Mouse (Mus musculus): ENCODE data around the gene Lnx1. TPM values are rescaled to one million over a fixed set of nuclear protein-coding genes. Genes with fewer than 3 reads are reported as not detected.

Lnx1 gene
- polyA plus RNA-seq, 1 experiment from 2014 or later, result not detected

DNA sequence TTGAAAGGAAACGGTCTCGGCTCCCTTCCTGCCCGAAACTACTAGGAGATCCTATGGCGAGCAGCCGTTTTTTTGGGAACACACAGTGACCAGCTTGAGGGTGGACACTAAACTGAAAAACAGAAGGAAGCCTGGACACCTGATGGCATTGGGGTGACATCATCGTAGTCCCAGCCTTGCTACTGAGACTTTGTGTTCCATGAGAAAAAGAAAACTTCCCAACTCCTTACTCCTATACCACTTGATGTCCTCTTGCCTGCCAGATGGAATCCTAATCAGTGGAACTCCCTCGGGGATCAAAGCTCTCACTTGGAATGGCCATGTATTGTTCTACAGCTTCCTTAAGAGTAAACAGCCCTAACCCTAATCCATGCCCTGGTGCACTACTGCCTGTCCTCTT is 23.1 kb downstream of the Lnx1 start:
- H3K79me2 ChIP-seq (ENCODE audit: inconsistent target), result no peaks in the 10 kb centered on the region
- H3K27ac ChIP-seq, result no peak overlapping the region
- 91% methylated on average over 7 of the region's 7 CpGs for WGBS (ENCODE audit: missing documents)

DNA sequence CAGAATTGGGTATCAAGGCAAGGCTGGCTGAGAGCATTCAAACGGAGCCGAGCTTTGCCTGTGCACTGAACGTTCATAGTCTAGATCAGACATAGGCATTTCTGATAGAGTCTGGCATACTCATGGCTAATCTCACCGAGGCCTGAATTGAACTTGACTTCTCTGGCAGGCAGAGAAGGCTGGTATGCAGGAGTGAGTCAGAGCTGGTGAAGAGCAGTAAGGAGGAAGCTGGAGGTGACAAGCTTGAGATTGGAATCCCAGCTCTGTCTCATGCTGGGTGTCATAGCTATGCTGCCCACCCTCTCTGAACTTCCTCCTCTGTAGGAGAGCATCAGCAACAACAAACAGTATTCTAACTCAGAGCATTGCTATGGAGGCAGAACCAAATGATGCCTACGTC is 24.0 kb downstream of the Lnx1 start:
- Histone ChIP-seq H3K27ac (no peak overlapping the region), H3K79me2 (ENCODE audit: inconsistent target) (no peaks in the 10 kb centered on the region), H3K36me3 (ENCODE audit: inconsistent target) (no peaks in the 10 kb centered on the region), H3K4me3 (ENCODE audit: inconsistent target) (no peak overlapping the region)
- WGBS (ENCODE audit: missing documents), result 83% methylated on average over 5 of the region's 5 CpGs

More for the DNA sequence above, 23.1 kb downstream of the Lnx1 start:
- Histone ChIP-seq H3K36me3 (ENCODE audit: inconsistent target) (no peaks in the 10 kb centered on the region), H3K4me3 (ENCODE audit: inconsistent target) (no peak overlapping the region)

DNA sequence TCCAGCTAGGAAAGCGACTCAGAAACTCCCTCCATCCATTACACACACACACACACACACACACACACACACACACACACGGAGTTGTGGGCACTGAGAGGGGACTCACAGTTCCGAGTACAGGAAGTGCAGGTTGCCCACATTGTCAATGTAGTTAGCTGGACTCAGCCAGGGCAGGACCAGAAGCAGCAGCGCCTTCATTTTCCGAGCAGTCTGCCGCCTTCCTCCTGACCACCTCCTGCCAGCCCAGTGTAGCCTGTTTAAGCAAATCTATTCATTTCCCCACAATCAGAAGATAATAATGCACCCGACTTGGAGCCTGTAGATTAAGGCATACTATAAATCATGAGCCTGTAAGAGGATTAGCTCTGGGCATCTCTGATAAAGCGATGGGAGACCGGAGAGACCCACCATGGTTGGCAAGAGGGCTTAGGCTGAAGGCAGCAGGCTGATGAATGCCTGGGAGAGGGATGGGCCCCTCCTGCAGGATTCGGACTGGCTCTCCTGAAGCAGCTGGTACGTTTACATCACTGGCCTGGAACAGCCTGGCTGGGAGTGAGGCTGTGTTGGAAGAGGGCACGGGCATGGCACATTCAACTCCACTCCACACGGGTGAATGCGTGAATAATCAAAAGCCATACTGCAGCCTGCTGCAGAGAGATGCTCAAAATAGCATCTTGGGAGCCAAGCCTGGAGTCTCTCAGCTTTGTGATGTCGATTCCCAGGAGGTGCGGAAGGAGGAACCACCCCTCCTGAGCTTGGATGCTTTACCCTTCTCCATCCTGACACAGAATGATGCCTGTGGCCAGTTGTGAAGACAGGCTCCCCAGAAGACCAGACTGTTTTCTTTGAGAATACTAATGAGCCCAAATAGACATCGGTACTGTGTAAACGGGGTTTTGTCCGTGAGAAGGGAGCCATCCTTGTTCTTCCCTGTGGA is 25.0 kb downstream of the Lnx1 start:
- Histone ChIP-seq H3K36me3 (ENCODE audit: inconsistent target) (no peaks in the 10 kb centered on the region), H3K79me2 (ENCODE audit: inconsistent target) (no peaks in the 10 kb centered on the region), H3K4me3 (ENCODE audit: inconsistent target) (no peak overlapping the region), H3K27ac (no peak overlapping the region)
- WGBS (ENCODE audit: missing documents), result 63% methylated on average over 18 of the region's 19 CpGs

DNA sequence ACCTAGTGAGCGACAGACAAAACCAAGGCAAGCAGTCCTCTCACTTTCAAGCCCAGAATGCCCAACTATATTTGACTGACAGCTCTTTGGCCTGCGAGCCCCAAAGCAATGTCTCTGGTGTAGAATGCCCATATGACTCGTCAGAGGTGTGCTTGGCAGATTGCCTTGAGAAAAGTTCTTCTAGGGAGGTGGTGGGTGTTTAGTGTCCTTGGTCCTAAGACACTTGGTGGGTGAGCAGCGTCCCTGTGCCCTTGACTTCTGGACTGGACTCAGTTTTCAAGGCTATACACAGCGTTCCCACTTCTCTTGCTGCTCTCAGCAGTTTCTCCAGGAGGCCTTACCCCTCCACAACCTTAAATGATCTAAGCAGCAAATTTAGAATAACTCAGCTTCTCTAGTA is 30.2 kb downstream of the Lnx1 start:
- 88% methylated on average over 5 of the region's 5 CpGs for WGBS (ENCODE audit: missing documents)
- Histone ChIP-seq H3K4me3 (ENCODE audit: inconsistent target) (no peak overlapping the region), H3K79me2 (ENCODE audit: inconsistent target) (no peaks in the 10 kb centered on the region), H3K27ac (no peak overlapping the region), H3K36me3 (ENCODE audit: inconsistent target) (no peaks in the 10 kb centered on the region)

DNA sequence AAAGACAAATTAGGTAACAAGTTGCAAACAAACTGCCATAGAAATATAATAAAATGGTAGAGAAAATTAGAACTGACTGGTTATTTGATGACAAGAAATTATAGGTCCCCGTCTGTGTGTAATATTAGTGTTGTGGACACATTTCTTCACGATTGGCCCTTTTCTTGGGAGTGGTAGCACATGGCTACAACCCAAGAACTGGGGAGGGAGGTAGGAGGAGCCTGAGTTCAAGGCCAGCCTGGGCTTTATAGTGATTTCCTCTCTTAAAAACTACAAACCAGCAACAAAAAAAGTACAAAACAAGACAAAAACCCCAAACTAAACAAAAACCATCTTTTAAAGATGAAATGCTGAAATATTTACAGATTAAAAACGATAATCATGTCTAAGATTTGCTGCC is 31.8 kb downstream of the Lnx1 start:
- H3K79me2 ChIP-seq (ENCODE audit: inconsistent target), result no peaks in the 10 kb centered on the region
- no peak overlapping the region for H3K4me3 ChIP-seq (ENCODE audit: inconsistent target)
- WGBS (ENCODE audit: missing documents), result 88% methylated on average over 3 of the region's 3 CpGs
- no peaks in the 10 kb centered on the region for H3K36me3 ChIP-seq (ENCODE audit: inconsistent target)
- no peak overlapping the region for H3K27ac ChIP-seq

DNA sequence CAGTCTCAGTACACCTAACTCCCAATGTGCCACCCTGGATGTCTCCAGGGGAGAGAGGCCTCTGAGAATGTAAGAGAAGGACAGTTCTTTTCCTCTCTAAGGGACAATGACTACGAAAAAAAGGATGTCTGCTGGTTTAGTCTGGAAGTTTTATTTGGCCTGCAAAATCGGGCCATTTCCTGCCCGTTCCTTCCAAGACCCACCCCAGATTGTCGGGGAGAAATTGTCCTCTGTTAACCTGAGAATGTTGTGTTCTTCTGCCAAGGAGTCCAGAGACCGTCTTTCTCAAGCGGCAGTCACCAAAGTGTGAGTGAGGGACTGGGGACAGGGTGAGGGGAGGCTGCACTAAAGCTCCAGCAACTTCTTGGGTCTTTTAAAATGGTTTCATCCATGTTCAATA is 32.8 kb downstream of the Lnx1 start:
- no peak overlapping the region for H3K27ac ChIP-seq
- H3K36me3 ChIP-seq (ENCODE audit: inconsistent target), result no peaks in the 10 kb centered on the region
- H3K4me3 ChIP-seq (ENCODE audit: inconsistent target), result no peak overlapping the region
- 77% methylated on average over 6 of the region's 6 CpGs for WGBS (ENCODE audit: missing documents)
- no peaks in the 10 kb centered on the region for H3K79me2 ChIP-seq (ENCODE audit: inconsistent target)

DNA sequence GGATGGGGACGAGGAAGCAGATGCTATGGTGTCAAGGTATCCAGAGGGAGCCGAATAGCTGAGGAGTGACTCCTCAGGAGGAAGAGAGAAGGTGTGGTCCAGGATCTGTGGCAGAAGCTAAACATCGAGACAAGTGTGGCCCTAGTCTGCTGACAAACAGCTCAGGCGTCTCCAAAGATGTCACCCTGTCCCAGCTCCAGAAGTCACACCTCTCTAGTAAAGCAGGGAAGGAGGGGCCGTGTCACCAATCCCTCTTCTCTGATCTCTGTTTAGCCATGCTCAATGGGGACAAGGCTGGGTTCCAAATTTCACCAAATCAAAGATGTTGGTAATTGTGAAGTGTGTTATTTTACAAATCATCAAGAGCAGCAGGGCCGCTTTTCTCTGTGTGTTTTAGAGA is 33.8 kb downstream of the Lnx1 start:
- Histone ChIP-seq H3K4me3 (ENCODE audit: inconsistent target) (no peak overlapping the region), H3K27ac (no peak overlapping the region), H3K79me2 (ENCODE audit: inconsistent target) (no peaks in the 10 kb centered on the region), H3K36me3 (ENCODE audit: inconsistent target) (no peaks in the 10 kb centered on the region)
- WGBS (ENCODE audit: missing documents), result 89% methylated on average over 6 of the region's 6 CpGs

DNA sequence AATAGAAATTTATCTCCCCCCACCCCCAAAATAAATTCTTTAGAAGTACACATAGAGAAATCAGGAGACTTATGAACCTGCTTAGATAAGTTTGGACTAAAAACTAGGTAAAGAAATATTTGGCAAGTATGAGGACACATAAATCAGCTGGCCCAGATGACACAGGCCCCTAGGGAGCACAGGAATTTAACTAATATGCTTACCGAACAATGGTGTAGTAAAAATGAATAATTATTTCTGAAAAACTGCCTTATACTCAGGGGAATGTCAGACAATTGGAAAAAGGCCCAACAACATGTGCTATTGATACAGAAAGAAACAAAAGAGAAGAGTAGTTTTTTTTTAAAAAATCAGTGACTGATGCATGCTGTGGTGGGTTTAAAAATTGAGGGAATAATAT is 40.1 kb downstream of the Lnx1 start:
- H3K36me3 ChIP-seq (ENCODE audit: inconsistent target), result no peaks in the 10 kb centered on the region
- WGBS (ENCODE audit: missing documents), result 93% methylated on average over 1 of the region's 1 CpGs
- no peaks in the 10 kb centered on the region for H3K79me2 ChIP-seq (ENCODE audit: inconsistent target)
- no peak overlapping the region for H3K27ac ChIP-seq
- H3K4me3 ChIP-seq (ENCODE audit: inconsistent target), result no peak overlapping the region

DNA sequence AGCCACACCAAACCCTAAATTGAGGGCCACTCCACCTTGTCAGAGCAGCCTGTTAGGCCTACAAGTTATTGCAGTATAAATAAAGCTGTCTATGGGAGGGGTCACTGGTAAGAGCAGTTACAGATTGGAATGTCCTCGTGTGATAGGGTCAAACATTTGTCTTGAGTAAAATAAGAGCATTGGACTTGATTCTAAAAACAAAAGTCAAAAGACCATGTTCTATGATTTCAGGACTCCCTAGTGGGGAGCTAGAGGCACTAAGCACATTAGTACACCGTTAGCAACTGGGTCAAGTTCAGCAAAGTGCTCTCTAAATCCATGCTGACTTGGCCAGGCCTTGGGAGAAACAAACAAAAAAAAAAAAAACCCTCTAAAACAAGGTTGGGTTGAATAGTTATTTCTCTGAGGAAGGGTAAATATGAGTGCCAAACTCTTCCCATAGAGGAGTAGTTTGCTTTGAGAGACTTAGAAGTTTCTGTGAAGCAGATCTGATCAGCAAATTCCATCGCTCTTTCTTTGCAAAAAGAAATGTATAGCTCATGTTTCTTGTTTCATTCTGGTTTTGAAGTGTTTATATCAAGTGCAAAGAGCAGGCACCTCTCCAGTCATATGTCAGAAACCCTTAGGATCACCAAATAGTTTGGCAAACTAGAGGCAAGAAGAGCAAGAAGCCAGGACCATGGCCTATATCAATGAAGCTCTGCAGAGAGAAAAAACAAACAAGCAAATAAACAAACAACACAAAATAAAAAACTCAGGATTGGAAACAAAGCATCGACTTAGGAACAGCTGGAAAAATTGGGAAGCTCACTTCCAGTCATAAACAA is 40.8 kb downstream of the Lnx1 start:
- WGBS (ENCODE audit: missing documents), result 89% methylated on average over 4 of the region's 4 CpGs
- H3K27ac ChIP-seq, result no peak overlapping the region

DNA sequence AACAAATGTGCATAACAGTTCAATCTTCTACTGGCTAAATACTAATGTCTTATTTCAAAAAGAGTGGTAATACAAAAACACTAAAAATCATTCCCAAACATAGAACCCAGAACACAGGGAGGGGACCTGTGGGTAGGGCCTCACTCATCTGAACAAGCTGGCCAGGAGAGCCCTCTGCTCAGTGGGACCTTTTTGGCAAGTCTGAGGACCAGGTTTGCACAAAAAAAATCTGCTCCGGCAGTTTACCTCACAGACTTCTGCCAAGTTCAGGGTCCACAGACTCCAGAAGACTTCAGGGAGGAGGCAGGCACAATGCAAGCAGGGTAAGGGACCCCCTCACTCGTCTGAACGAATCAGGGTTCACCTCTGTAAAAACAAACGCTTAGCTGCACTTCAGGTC is 42.9 kb downstream of the Lnx1 start:
- Histone ChIP-seq H3K4me3 (ENCODE audit: inconsistent target) (no peak overlapping the region), H3K36me3 (ENCODE audit: inconsistent target) (no peaks in the 10 kb centered on the region), H3K27ac (no peak overlapping the region), H3K79me2 (ENCODE audit: inconsistent target) (no peaks in the 10 kb centered on the region)
- 98% methylated on average over 4 of the region's 4 CpGs for WGBS (ENCODE audit: missing documents)

More for the DNA sequence above, 40.8 kb downstream of the Lnx1 start:
- Histone ChIP-seq H3K79me2 (ENCODE audit: inconsistent target) (no peaks in the 10 kb centered on the region), H3K36me3 (ENCODE audit: inconsistent target) (no peaks in the 10 kb centered on the region), H3K4me3 (ENCODE audit: inconsistent target) (no peak overlapping the region)

DNA sequence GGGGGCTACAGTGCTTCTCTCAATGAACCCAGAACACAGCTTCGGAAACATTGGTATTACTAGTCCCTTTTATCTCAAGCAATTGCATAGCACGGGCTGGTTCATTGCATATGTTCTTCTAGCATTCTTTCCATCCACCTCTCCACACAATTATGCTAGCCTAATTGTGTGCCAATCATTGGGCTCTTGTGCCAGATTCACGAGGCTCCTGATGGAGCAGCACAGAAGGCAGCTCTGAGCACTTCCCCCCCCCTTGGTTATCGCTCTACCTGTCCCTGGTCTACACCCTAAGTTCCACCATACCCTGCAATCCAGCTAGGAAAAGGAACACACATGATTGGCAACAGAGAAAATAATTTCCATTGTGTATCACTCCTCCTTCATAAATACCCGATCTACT is 43.4 kb downstream of the Lnx1 start:
- no peak overlapping the region for H3K27ac ChIP-seq
- H3K79me2 ChIP-seq (ENCODE audit: inconsistent target), result no peaks in the 10 kb centered on the region
- H3K36me3 ChIP-seq (ENCODE audit: inconsistent target), result no peaks in the 10 kb centered on the region
- WGBS (ENCODE audit: missing documents), result 100% methylated on average over 5 of the region's 5 CpGs
- no peak overlapping the region for H3K4me3 ChIP-seq (ENCODE audit: inconsistent target)

DNA sequence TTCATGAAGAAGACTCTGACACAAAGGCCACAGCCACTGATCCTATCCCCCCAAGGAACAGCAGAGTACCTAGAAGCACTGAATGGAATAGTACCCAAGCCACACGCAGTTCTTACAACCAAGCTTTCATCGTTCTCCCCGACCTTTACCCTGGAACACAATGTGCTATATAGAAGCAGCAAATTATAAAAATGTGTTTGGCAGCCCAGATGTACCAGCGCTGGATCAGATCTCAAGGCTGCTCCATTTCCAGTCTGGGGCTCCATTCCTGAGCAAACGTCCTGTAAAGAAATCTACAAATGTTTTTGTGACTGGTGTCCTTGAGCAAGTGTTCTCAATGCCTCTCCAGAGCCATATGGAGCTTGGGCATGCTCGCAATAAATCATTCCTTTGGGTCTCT is 44.8 kb downstream of the Lnx1 start:
- H3K4me3 ChIP-seq (ENCODE audit: inconsistent target), result no peak overlapping the region
- H3K27ac ChIP-seq, result no peak overlapping the region
- WGBS (ENCODE audit: missing documents), result 78% methylated on average over 5 of the region's 6 CpGs
- H3K79me2 ChIP-seq (ENCODE audit: inconsistent target), result no peaks in the 10 kb centered on the region
- no peaks in the 10 kb centered on the region for H3K36me3 ChIP-seq (ENCODE audit: inconsistent target)

DNA sequence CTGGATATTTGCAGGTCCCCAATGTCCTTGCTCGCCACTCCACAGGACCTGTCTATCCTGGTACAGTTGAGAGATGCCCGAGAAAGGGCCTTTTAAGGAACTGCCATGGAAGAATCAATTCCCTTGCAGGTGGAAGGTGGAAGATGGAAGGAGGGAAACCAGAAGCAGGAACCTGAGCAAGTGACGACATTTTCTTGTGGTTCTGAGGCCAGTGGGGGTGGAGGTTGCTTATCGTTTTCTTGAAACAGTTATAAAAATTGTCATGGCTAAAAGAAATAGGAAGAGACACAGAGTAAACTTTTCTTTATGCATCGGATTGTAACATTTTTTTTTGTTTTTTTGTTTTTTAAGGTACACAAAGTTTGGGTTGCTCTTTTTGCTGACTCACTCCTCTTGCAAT is 46.3 kb downstream of the Lnx1 start:
- no peaks in the 10 kb centered on the region for H3K36me3 ChIP-seq (ENCODE audit: inconsistent target)
- H3K27ac ChIP-seq, result no peak overlapping the region
- WGBS (ENCODE audit: missing documents), result 40% methylated on average over 5 of the region's 5 CpGs
- H3K4me3 ChIP-seq (ENCODE audit: inconsistent target), result no peak overlapping the region
- no peaks in the 10 kb centered on the region for H3K79me2 ChIP-seq (ENCODE audit: inconsistent target)

DNA sequence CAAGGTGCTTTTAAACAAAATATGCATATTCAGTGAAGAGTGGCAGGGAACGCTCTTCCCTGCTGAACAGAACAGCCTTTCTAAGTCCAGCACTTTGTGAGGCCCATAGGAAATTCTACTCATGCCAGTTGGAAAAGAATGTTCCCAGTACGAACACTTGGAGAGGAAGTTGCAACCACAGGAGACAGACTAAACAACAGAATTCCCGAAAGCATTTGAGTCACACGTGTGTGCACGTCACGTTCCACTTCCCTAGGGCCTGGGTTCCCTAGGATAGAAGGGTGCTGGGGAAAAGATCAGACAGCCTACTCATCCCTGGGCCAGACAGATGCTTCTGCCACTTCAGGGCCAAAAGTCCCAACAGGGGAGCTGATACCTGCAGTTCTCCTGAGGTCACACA is 48.2 kb downstream of the Lnx1 start:
- no peak overlapping the region for H3K4me3 ChIP-seq (ENCODE audit: inconsistent target)
- no peaks in the 10 kb centered on the region for H3K79me2 ChIP-seq (ENCODE audit: inconsistent target)
- H3K27ac ChIP-seq, result no peak overlapping the region
- H3K36me3 ChIP-seq (ENCODE audit: inconsistent target), result no peaks in the 10 kb centered on the region
- WGBS (ENCODE audit: missing documents), result 88% methylated on average over 6 of the region's 6 CpGs

DNA sequence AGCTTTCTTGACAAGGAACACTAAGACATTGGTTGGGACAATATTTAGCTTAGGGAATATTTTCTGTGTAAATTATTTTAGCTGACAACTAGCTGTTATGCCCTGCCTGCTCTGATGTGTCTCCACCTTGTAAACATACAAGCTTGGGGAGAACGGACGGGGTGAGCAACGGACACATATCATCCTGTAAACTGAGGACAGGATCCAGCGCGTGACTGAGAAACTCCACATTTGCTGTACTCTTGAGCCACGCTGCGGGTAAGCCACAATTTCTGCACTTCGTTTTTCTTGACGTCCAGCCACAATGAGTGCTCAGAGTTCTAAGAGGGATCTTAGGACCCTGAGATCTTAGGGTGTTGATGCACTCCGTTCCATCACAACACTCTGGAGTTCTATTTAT is 48.9 kb downstream of the Lnx1 start:
- no peak overlapping the region for H3K4me3 ChIP-seq (ENCODE audit: inconsistent target)
- WGBS (ENCODE audit: missing documents), result 91% methylated on average over 10 of the region's 10 CpGs

More for the DNA sequence above, 48.9 kb downstream of the Lnx1 start:
- H3K79me2 ChIP-seq (ENCODE audit: inconsistent target), result no peaks in the 10 kb centered on the region
- no peaks in the 10 kb centered on the region for H3K36me3 ChIP-seq (ENCODE audit: inconsistent target)
- H3K27ac ChIP-seq, result no peak overlapping the region
